Mouse (Mus musculus) CH12F3 (cell line): Measurements from ENCODE around the gene Zdhhc23.

Experiments used
- in situ Hi-C: fragments of 300-500 bp; cut with MboI; formaldehyde crosslinking; loops from 2 replicates; pipeline ENCODE4 v1.14.3; 2020; ENCODE audit warnings: low sequenced_read_pairs

The Zdhhc23 gene

GRCm38 (mm10) chr16:43970426-43970825 lies 9.2 kb downstream of the Zdhhc23 start:
- in situ Hi-C loops = no loop called here

GRCm38 (mm10) chr16:43965781-43966389 lies 13.7 kb downstream of the Zdhhc23 start:
- in situ Hi-C loops = no loop called here

GRCm38 (mm10) chr16:43963780-43964179 lies 15.8 kb downstream of the Zdhhc23 start:
- in situ Hi-C loops = no loop called here

GRCm38 (mm10) chr16:43963291-43963690 lies 16.3 kb downstream of the Zdhhc23 start:
- in situ Hi-C loops = no loop called here

GRCm38 (mm10) chr16:43958038-43958437 lies 21.6 kb downstream of the Zdhhc23 start:
- in situ Hi-C loops = no loop called here

GRCm38 (mm10) chr16:43954913-43955312 lies 24.7 kb downstream of the Zdhhc23 start:
- in situ Hi-C loops = no loop called here

GRCm38 (mm10) chr16:43951591-43951990 lies 28.0 kb downstream of the Zdhhc23 start:
- in situ Hi-C loops = no loop called here

- in situ Hi-C loops = no loop called here
These were observed 33.7 kb downstream of the Zdhhc23 start for GRCm38 (mm10) chr16:43945869-43946268.

- in situ Hi-C loops = no loop called here
These were observed 34.2 kb downstream of the Zdhhc23 start for GRCm38 (mm10) chr16:43945351-43945750.

- in situ Hi-C loops = no loop called here
These were observed 38.7 kb downstream of the Zdhhc23 start for GRCm38 (mm10) chr16:43940846-43941245.

GRCm38 (mm10) chr16:43935892-43936291 lies 43.7 kb downstream of the Zdhhc23 start:
- in situ Hi-C loops = no loop called here

- in situ Hi-C loops = no loop called here
These were observed 44.2 kb downstream of the Zdhhc23 start for GRCm38 (mm10) chr16:43935367-43935766.

GRCm38 (mm10) chr16:43934856-43935255 lies 44.7 kb downstream of the Zdhhc23 start:
- in situ Hi-C loops = no loop called here

- in situ Hi-C loops = no loop called here
These were observed 46.5 kb downstream of the Zdhhc23 start for GRCm38 (mm10) chr16:43933041-43933440.

GRCm38 (mm10) chr16:43932319-43932718 lies 47.3 kb downstream of the Zdhhc23 start:
- in situ Hi-C loops = no loop called here

- in situ Hi-C loops = no loop called here
These were observed 48.1 kb downstream of the Zdhhc23 start for GRCm38 (mm10) chr16:43931502-43931901.

- in situ Hi-C loops = no loop called here
These were observed 49.0 kb downstream of the Zdhhc23 start for GRCm38 (mm10) chr16:43930577-43930976.

- in situ Hi-C loops = no loop called here
These were observed 53.2 kb downstream of the Zdhhc23 start, which contains the start of gene Qtrt2 for GRCm38 (mm10) chr16:43926341-43926859. TSS of gene Qtrt2 (minus strand) at chr16:43926809.

- in situ Hi-C loops = no loop called here
These were observed 53.7 kb downstream of the Zdhhc23 start for GRCm38 (mm10) chr16:43925846-43926245.

- in situ Hi-C loops = no loop called here
These were observed 54.5 kb downstream of the Zdhhc23 start for GRCm38 (mm10) chr16:43925001-43925558.

- in situ Hi-C loops = no loop called here
These were observed 57.0 kb downstream of the Zdhhc23 start for GRCm38 (mm10) chr16:43922630-43923029.

GRCm38 (mm10) chr16:43922024-43922423 lies 57.6 kb downstream of the Zdhhc23 start:
- in situ Hi-C loops = no loop called here
